Mouse (Mus musculus) liver, embryonic 16.5 days (tissue): ENCODE results near the gene Irf2bp2. TPM values are rescaled to one million over a fixed set of nuclear protein-coding genes. Genes with fewer than 3 reads are reported as not detected.

Experiments used
- ATAC-seq: fragments of 200-750 bp; cut with Nextera tagmentation; 2 replicates; pipeline ENCODE4 v1.8.0; 2017; ENCODE audit warnings: low read depth, mild to moderate bottlenecking, moderate number of reproducible peaks, moderate library complexity
- H3K27ac ChIP-seq: fragments of 300-500 bp; sonication (generic); 2 replicates; pipeline ENCODE4 v1.5.1; 2014; ENCODE audit warnings: mild to moderate bottlenecking, low read length
- H3K27me3 ChIP-seq: fragments of 300-500 bp; sonication (generic); 2 replicates; pipeline ENCODE4 v1.6.1; 2014; ENCODE audit warnings: low read depth, low read length, mixed read lengths; ENCODE audit not compliant: control insufficient read depth, insufficient read depth
- H3K36me3 ChIP-seq: fragments of 300-500 bp; sonication (generic); 2 replicates; pipeline ENCODE4 v1.6.1; 2014; ENCODE audit warnings: mild to moderate bottlenecking; ENCODE audit not compliant: control insufficient read depth, insufficient read depth
- H3K4me1 ChIP-seq: fragments of 300-500 bp; sonication (generic); 2 replicates; pipeline ENCODE4 v1.6.1; 2014; ENCODE audit warnings: low read depth, low read length, mixed read lengths; ENCODE audit not compliant: control insufficient read depth
- H3K4me2 ChIP-seq: fragments of 300-500 bp; sonication (generic); 2 replicates; pipeline ENCODE4 v1.6.1; 2014; ENCODE audit warnings: low read depth, low read length, mixed read lengths
- H3K4me3 ChIP-seq: fragments of 300-500 bp; sonication (generic); 2 replicates; pipeline ENCODE4 v1.5.1; 2014; ENCODE audit warnings: low read depth, mild to moderate bottlenecking, low read length
- H3K9ac ChIP-seq: fragments of 300-500 bp; sonication (generic); 2 replicates; pipeline ENCODE4 v1.6.1; 2014; ENCODE audit warnings: low read depth, low read length
- H3K9me3 ChIP-seq: fragments of 300-500 bp; sonication (generic); replicated peaks from 2 replicates; pipeline ENCODE4 v1.6.1; 2016; ENCODE audit warnings: low read length; ENCODE audit not compliant: control insufficient read depth
- WGBS: fragments of 180-500 bp; shearing (Covaris S2); extraction: QIAGEN DNeasy Blood & Tissue Kit; methylation state at CpG from one replicate; pipeline ENCODE4 v1.1.7; 2014; ENCODE audit not compliant: insufficient replicate concordance; 5-methylcytosine and 5-hydroxymethylcytosine counted together
- polyA plus RNA-seq: library from polyadenylated mRNA; unstranded; fragments of >200 nt; fragmentation: Nextera tagmentation; extraction: Ambion mirVana; gene quantifications from 2 replicates; pipeline ENCODE4 v1.2.1, GENCODE M21; 2015

Gene Irf2bp2
- polyA plus RNA-seq, 1 experiment from 2014 or later, result 3.3 TPM

DNA sequence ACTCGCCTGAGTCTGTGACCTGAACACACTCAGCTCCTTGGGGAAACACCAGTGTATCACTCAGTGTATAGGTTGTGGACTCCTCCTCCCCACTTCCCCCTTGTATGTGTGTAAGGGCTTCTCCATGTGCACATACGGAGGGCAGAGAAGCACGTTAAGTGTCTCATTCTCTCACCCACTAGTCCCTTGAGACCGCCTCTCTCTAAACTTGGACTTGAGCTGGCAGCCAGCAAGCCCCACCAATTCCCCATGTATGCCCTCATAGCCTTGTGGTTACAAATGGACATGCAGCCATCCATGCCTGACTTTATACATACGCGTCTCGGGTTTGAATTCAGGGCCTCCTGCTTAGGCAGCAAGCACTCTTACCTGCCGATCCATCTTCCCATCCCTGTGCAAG is 16.9 kb downstream of the Irf2bp2 start:
- no peaks in the 10 kb centered on the region for H3K36me3 ChIP-seq
- H3K4me1 ChIP-seq, result no peaks in the 10 kb centered on the region; the same call in 1 of the 2 replicates
- H3K4me2 ChIP-seq, result no peak overlapping the region
- 77% methylated on average over 8 of the region's 8 CpGs for WGBS
- no peak overlapping the region for H3K9ac ChIP-seq
- ATAC-seq, result no peak
- no peak overlapping the region for H3K4me3 ChIP-seq
- no peaks in the 10 kb centered on the region for H3K27me3 ChIP-seq
- no peaks in the 10 kb centered on the region for H3K9me3 ChIP-seq
- H3K27ac ChIP-seq, result no peak overlapping the region

DNA sequence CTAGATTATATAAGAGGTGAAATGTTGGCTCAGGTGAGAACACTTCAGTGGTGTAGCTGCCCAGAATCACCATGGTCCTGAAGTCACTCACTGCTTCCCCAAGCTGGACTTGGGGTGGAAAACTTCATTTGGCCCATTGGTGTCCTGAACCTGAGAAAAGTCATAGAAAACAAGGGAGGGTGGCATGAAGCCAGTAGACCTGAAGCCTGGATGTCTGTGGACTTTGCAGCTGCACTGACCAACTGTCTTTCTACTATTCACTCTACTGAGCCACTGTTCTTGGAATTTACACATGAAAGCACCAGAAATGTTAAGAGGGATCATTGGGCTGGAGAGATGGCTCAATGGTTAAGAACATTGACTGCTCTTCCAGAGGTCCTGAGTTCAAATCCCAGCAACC is 17.7 kb downstream of the Irf2bp2 start:
- H3K4me1 ChIP-seq, result no peaks in the 10 kb centered on the region; the same call in 1 of the 2 replicates
- H3K36me3 ChIP-seq, result no peaks in the 10 kb centered on the region
- H3K27ac ChIP-seq, result no peak overlapping the region
- no peak overlapping the region for H3K4me2 ChIP-seq
- H3K9ac ChIP-seq, result no peak overlapping the region
- no peaks in the 10 kb centered on the region for H3K9me3 ChIP-seq
- no peak for ATAC-seq
- no peaks in the 10 kb centered on the region for H3K27me3 ChIP-seq
- no peak overlapping the region for H3K4me3 ChIP-seq

DNA sequence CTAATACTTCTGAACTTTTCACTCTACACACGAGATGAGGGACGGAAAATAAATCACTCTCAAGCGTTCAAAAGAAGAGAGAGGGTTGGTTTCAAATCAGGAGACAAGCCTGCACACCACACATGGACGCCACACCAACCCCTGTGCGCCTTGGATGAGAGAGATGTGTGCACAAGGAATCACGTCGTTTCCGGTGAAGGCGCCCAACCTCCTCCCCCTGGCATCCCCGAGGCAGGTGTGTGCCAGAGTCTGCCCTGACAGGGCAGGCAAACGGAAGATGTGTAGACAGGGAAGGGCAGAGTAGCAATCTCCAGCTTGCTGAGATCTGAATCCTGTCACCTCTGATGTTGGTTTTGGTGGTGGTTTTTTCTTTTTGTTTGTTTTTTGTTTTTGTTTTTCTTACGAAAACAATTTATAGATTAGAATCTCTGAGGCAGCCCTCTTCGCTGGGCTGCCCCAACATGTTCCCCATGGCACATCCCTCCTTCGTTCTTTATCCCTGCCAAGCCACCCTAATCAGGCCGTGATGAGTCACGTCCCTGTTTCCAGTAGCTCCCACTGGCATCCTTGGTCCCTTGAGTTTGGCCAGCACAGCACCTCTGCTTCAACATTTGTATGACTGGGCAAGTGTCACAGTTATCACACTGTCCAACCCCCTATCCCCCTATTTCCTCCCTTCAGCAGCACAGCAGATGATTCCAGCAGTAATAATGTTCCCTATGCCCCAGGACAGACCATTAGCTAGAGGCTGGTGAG is 18.7 kb downstream of the Irf2bp2 start:
- WGBS, result 71% methylated on average over 16 of the region's 16 CpGs
- no peak overlapping the region for H3K27ac ChIP-seq
- H3K36me3 ChIP-seq, result no peaks in the 10 kb centered on the region
- no peaks in the 10 kb centered on the region for H3K9me3 ChIP-seq
- H3K4me3 ChIP-seq, result no peak overlapping the region
- H3K9ac ChIP-seq, result no peak overlapping the region
- ATAC-seq, result no peak
- H3K4me2 ChIP-seq, result no peak overlapping the region
- no peaks in the 10 kb centered on the region; the same call in 1 of the 2 replicates for H3K4me1 ChIP-seq
- H3K27me3 ChIP-seq, result no peaks in the 10 kb centered on the region

DNA sequence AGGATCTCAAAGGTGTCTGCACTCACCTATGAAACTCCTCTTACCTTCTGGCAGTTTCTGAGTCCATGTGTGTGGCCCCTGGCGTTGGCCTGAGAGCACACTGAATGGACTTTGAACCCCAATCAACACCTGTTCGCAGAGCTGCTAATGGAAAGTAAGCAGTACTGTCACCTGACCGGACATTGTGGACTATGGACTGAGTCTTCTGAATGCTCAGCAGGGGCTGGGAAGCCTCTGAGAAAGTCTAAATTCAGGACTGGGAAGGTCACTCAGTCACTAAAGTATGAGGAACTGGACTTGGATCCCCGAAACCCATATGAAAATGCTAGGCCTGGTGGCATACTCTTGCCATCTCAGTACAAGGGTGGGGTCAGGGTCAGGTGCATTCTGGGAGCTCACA is 19.9 kb downstream of the Irf2bp2 start:
- H3K4me2 ChIP-seq, result no peak overlapping the region
- H3K9ac ChIP-seq, result no peak overlapping the region
- H3K36me3 ChIP-seq, result no peaks in the 10 kb centered on the region
- H3K27me3 ChIP-seq, result no peaks in the 10 kb centered on the region
- no peak overlapping the region for H3K4me3 ChIP-seq
- WGBS, result 60% methylated on average over 4 of the region's 4 CpGs
- H3K27ac ChIP-seq, result no peak overlapping the region
- no peaks in the 10 kb centered on the region for H3K9me3 ChIP-seq
- peak; percentile 41 for ATAC-seq
- H3K4me1 ChIP-seq, result no peaks in the 10 kb centered on the region; the same call in 1 of the 2 replicates

DNA sequence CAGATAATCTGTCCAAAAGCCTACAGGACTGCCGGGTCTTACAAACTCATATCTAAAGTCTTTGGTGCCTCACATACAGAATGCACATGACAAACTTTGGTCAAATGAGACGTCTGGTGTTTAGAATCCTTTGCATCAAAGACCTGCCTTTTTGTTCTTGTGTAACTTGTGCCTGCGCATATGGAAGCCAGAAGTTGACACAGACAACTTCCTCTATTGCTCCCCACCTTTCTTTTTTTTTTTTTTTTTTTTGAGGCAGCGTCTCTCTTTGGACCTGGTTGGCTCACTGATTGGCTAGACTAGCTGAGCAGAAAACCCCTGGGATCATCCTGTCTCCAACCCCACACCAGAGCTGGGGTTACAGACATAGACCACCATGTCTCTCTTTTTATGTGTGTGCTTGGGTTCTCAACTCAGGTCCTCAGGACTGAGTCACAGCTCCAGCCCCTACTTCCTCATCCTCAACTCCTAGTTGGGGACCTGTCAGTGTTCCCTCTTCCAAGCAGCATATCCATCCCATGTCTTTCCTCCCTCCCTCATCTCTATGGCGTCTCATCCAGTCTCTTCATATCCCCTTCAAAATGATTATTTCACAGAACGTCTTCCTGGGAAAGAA is 20.6 kb downstream of the Irf2bp2 start:
- WGBS, result 51% methylated on average over 6 of the region's 6 CpGs
- no peaks in the 10 kb centered on the region for H3K9me3 ChIP-seq
- H3K4me1 ChIP-seq, result no peaks in the 10 kb centered on the region; the same call in 1 of the 2 replicates
- no peak overlapping the region for H3K4me3 ChIP-seq
- H3K9ac ChIP-seq, result no peak overlapping the region
- ATAC-seq, result no peak
- H3K4me2 ChIP-seq, result no peak overlapping the region
- H3K27ac ChIP-seq, result no peak overlapping the region
- no peaks in the 10 kb centered on the region for H3K27me3 ChIP-seq
- no peaks in the 10 kb centered on the region for H3K36me3 ChIP-seq

DNA sequence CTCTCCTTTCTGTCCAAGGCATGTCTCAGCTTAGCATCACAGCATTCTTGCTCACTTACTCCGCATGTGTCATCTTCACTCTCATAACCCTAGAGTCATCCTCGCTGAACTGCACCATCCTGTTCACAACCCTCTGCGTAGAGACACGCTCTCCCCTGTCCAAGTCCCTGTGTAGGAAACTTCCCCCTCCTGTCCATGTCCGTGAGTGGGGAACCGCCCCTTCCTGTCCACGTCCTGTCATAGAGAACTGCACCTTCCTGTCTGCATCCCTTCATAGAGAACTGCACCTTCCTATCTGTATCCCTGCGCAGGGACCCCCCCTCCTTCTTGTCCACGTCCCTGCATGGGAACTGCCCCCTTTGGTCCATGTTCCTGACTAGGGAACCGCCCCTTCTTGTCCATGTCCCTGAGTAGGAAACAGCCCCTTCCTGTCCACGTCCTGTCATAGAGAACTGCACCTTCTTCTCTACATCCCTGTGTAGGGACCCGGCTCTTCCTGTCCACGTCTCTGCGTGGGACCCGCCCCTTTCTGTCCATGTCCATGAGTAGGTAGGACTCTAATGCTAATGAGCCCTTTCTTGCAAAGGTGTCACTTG is 22.6 kb downstream of the Irf2bp2 start:
- Histone ChIP-seq H3K9me3 (no peaks in the 10 kb centered on the region), H3K4me3 (no peak overlapping the region), H3K9ac (no peak overlapping the region), H3K36me3 (no peaks in the 10 kb centered on the region), H3K27ac (no peak overlapping the region), H3K4me2 (no peak overlapping the region; the same call in 1 of the 2 replicates), H3K4me1 (peaks cover 4% of the 10 kb centered on the region), H3K27me3 (no peaks in the 10 kb centered on the region)
- peak; percentile 20; the same call in 1 of the 2 replicates for ATAC-seq
- WGBS, result 35% methylated on average over 15 of the region's 15 CpGs

DNA sequence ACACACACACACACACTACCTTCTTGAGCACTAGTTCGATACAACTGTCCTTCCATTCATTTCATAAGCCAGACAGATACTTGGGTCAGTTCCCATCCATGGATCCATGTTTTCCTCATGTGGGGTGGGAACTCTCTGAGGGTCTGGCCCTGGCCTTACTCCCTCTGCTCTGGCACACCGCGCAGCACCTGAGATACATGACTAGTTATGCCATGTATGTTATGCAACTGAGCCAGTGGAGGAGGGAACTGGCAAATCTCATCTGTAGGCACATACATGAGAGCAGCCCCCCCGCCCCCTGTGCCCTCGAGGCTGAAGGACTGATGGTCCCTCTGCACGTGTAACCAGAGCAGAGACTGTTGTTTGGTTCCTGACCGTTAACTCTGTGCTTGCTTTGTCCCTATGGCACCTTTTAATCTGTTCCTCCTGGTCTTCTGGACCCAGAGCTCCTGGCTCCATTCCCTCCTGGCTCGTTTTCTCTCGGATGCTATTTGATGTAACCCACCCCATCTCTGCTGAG is 23.2 kb downstream of the Irf2bp2 start:
- no peak overlapping the region for H3K4me3 ChIP-seq
- H3K9ac ChIP-seq, result no peak overlapping the region
- H3K9me3 ChIP-seq, result no peaks in the 10 kb centered on the region
- no peaks in the 10 kb centered on the region for H3K27me3 ChIP-seq
- H3K27ac ChIP-seq, result no peak overlapping the region
- peaks cover 6% of the 10 kb centered on the region for H3K4me1 ChIP-seq
- H3K36me3 ChIP-seq, result no peaks in the 10 kb centered on the region
- 57% methylated on average over 9 of the region's 9 CpGs for WGBS
- no peak for ATAC-seq
- H3K4me2 ChIP-seq, result no peak overlapping the region; the same call in 1 of the 2 replicates

DNA sequence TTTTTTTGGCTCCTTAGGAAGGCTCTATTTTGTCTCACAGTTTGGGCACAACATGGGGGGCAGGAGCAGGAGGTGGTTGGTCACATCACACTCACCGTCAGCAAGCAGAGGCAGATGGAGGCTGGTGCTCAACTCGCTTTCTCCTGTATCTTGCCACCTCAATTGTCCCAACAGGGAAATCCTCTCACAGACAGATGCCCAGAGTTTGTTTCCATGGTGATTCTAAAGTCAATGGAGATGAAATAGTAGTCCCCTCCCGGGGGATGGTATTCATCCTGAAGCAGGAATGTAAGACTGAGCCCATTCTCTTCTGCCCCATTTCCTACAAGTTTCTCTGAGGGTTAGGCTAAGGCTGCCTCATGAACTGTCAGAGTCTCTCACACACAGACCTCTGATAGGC is 23.7 kb downstream of the Irf2bp2 start:
- WGBS, result 57% methylated on average over 3 of the region's 3 CpGs
- no peak overlapping the region for H3K4me3 ChIP-seq
- H3K27ac ChIP-seq, result no peak overlapping the region
- no peak for ATAC-seq
- no peaks in the 10 kb centered on the region for H3K27me3 ChIP-seq
- H3K4me2 ChIP-seq, result no peak overlapping the region
- peaks cover 6% of the 10 kb centered on the region for H3K4me1 ChIP-seq
- no peaks in the 10 kb centered on the region for H3K9me3 ChIP-seq
- no peaks in the 10 kb centered on the region for H3K36me3 ChIP-seq
- no peak overlapping the region for H3K9ac ChIP-seq

DNA sequence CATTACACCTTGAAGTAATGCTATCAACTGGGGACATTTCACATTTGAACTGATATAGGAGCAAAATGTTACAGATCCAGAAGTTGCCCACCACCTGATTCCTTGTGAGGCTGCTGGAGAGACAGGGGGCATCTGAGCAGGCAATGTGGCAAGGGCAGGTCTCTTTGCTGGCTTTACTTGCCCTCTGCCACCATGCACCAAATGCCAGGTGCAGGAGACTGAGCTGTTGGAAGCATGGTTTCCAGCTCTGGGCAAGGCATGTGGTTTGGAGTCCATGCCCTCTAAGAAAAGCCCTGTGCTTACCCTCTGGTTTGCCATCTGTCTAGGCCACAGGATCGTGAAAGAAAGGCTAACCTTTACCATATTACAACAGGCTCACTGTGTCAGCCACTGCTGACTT is 24.1 kb downstream of the Irf2bp2 start:
- no peak for ATAC-seq

More for the DNA sequence above, 24.1 kb downstream of the Irf2bp2 start:
- Histone ChIP-seq H3K27ac (no peak overlapping the region), H3K9ac (no peak overlapping the region), H3K36me3 (no peaks in the 10 kb centered on the region), H3K4me1 (peaks cover 6% of the 10 kb centered on the region), H3K27me3 (no peaks in the 10 kb centered on the region), H3K4me3 (no peak overlapping the region), H3K9me3 (no peaks in the 10 kb centered on the region), H3K4me2 (no peak overlapping the region)
- 42% methylated on average over 1 of the region's 1 CpGs for WGBS
